Mouse (Mus musculus) forebrain, embryonic 12.5 days (tissue): ENCODE measurements around the gene Ubn1. TPM values are rescaled to one million over a fixed set of nuclear protein-coding genes. Genes with fewer than 3 reads are reported as not detected.

Experiments
- ATAC-seq: fragments of 200-750 bp; cut with Nextera tagmentation; 2 replicates; pipeline ENCODE4 v1.8.0; 2017; ENCODE audit warnings: moderate TSS enrichment; ENCODE audit not compliant: low FRiP score
- H3K27ac ChIP-seq: fragments of 300-500 bp; sonication (generic); 2 replicates; pipeline ENCODE4 v1.5.1; 2016; ENCODE audit warnings: mild to moderate bottlenecking
- H3K27me3 ChIP-seq: fragments of 300-500 bp; sonication (generic); 2 replicates; pipeline ENCODE4 v1.6.1; 2016; ENCODE audit warnings: mild to moderate bottlenecking
- H3K36me3 ChIP-seq: fragments of 300-500 bp; sonication (generic); replicated peaks from 2 replicates; pipeline ENCODE4 v1.6.1; 2016; ENCODE audit warnings: mild to moderate bottlenecking
- H3K4me1 ChIP-seq: fragments of 300-500 bp; sonication (generic); 2 replicates; pipeline ENCODE4 v1.6.1; 2016
- H3K4me2 ChIP-seq: fragments of 300-500 bp; sonication (generic); 2 replicates; pipeline ENCODE4 v1.6.1; 2016; ENCODE audit warnings: mild to moderate bottlenecking, moderate library complexity
- H3K4me3 ChIP-seq: fragments of 300-500 bp; sonication (generic); replicated peaks from 2 replicates; pipeline ENCODE4 v1.5.1; 2016; ENCODE audit warnings: mild to moderate bottlenecking
- H3K9ac ChIP-seq: fragments of 300-500 bp; sonication (generic); 2 replicates; pipeline ENCODE4 v1.6.1; 2016; ENCODE audit warnings: mild to moderate bottlenecking
- H3K9me3 ChIP-seq: fragments of 300-500 bp; sonication (generic); 2 replicates; pipeline ENCODE4 v1.6.1; 2016
- WGBS: fragments of 180-500 bp; shearing (Covaris S2); methylation state at CpG from one replicate; pipeline ENCODE4 v1.1.7; 2016; 5-methylcytosine and 5-hydroxymethylcytosine counted together
- polyA plus RNA-seq: library from polyadenylated mRNA; unstranded; fragments of >200 nt; fragmentation: Nextera tagmentation; extraction: Ambion mirVana; gene quantifications from 2 replicates; pipeline ENCODE4 v1.2.1, GENCODE M21; 2016

Gene Ubn1
- polyA plus RNA-seq: 23.8 and 24.8 TPM in 2 replicates

- peaks cover 36% of the 10 kb centered on the region for H3K36me3 ChIP-seq
- under 1% methylated on average over 41 of the region's 56 CpGs for WGBS
Observed at GRCm38 (mm10) chr16:5049774-5050234, at the start of gene Ubn1, which contains the start of gene Glyr1. Gene Ubn1 (plus strand): TSS chr16:5050057. Gene Glyr1 (minus strand): TSS chr16:5049863.

GRCm38 (mm10) chr16:5000611-5001010 lies 49.2 kb upstream of the Ubn1 start:
- no peak overlapping the region for H3K4me3 ChIP-seq
- H3K27ac ChIP-seq: no peak overlapping the region
- 65% methylated on average over 3 of the region's 3 CpGs for WGBS
- H3K36me3 ChIP-seq: no peaks in the 10 kb centered on the region
- H3K4me2 ChIP-seq: no peak overlapping the region
- no peaks in the 10 kb centered on the region for H3K9me3 ChIP-seq
- H3K4me1 ChIP-seq: no peaks in the 10 kb centered on the region
- H3K27me3 ChIP-seq: no peaks in the 10 kb centered on the region; the same call in 1 of the 2 replicates
- ATAC-seq: no peak
- no peak overlapping the region for H3K9ac ChIP-seq

More at GRCm38 (mm10) chr16:5049774-5050234, at the start of gene Ubn1, which contains the start of gene Glyr1:
- peak within 1 kb of the TSS; percentile 94 for H3K9ac ChIP-seq
- H3K27ac ChIP-seq: peak within 1 kb of the TSS; percentile 95
- peak within 1 kb of the TSS; percentile 95 for H3K4me2 ChIP-seq
- peak; percentile 100 for ATAC-seq
- H3K9me3 ChIP-seq: no peaks in the 10 kb centered on the region
- no peaks in the 10 kb centered on the region for H3K27me3 ChIP-seq
- peaks cover 27% of the 10 kb centered on the region for H3K4me1 ChIP-seq
- H3K4me3 ChIP-seq: peak within 1 kb of the TSS; percentile 98

GRCm38 (mm10) chr16:5007067-5007466 lies 42.8 kb upstream of the Ubn1 start, which contains the start of gene Smim22:
Gene Smim22 (plus strand): TSS chr16:5007288.
- H3K4me3 ChIP-seq: no peak within 1 kb of the TSS
- 0 out of 2 replicates have a peak, but pooled peaks cover 6% of the 10 kb centered on the region for H3K36me3 ChIP-seq
- 50% methylated on average over 5 of the region's 5 CpGs for WGBS
- H3K4me1 ChIP-seq: peaks cover 2% of the 10 kb centered on the region
- no peaks in the 10 kb centered on the region for H3K27me3 ChIP-seq
- H3K27ac ChIP-seq: no peak within 1 kb of the TSS
- no peak within 1 kb of the TSS for H3K9ac ChIP-seq
- no peak for ATAC-seq
- no peak within 1 kb of the TSS for H3K4me2 ChIP-seq
- H3K9me3 ChIP-seq: no peaks in the 10 kb centered on the region

- WGBS: 47% methylated on average over 6 of the region's 6 CpGs
- Histone ChIP-seq H3K9me3 (no peaks in the 10 kb centered on the region), H3K36me3 (0 out of 2 replicates have a peak, but pooled peaks cover 6% of the 10 kb centered on the region), H3K4me3 (no peak overlapping the region), H3K27ac (no peak overlapping the region), H3K27me3 (no peaks in the 10 kb centered on the region), H3K4me2 (no peak overlapping the region), H3K4me1 (peaks cover 6% of the 10 kb centered on the region), H3K9ac (no peak overlapping the region)
- no peak for ATAC-seq
Observed at GRCm38 (mm10) chr16:5007492-5007891, 42.4 kb upstream of the Ubn1 start.

GRCm38 (mm10) chr16:5008076-5008475 lies 41.8 kb upstream of the Ubn1 start:
- no peak for ATAC-seq
- H3K4me1 ChIP-seq: peaks cover 12% of the 10 kb centered on the region
- H3K4me3 ChIP-seq: no peak overlapping the region
- H3K9ac ChIP-seq: no peak overlapping the region
- WGBS: 90% methylated on average over 12 of the region's 12 CpGs
- H3K9me3 ChIP-seq: no peaks in the 10 kb centered on the region
- 0 out of 2 replicates have a peak, but pooled peaks cover 6% of the 10 kb centered on the region for H3K36me3 ChIP-seq
- no peak overlapping the region for H3K27ac ChIP-seq
- H3K4me2 ChIP-seq: no peak overlapping the region
- H3K27me3 ChIP-seq: no peaks in the 10 kb centered on the region

GRCm38 (mm10) chr16:5010371-5010935 lies 39.4 kb upstream of the Ubn1 start:
- no peak overlapping the region for H3K9ac ChIP-seq
- H3K4me3 ChIP-seq: no peak overlapping the region
- WGBS: 91% methylated on average over 10 of the region's 10 CpGs
- peaks cover 12% of the 10 kb centered on the region for H3K4me1 ChIP-seq
- peaks cover 17% of the 10 kb centered on the region for H3K36me3 ChIP-seq
- ATAC-seq: no peak
- no peak overlapping the region for H3K4me2 ChIP-seq
- H3K27me3 ChIP-seq: no peaks in the 10 kb centered on the region
- H3K9me3 ChIP-seq: no peaks in the 10 kb centered on the region
- no peak overlapping the region for H3K27ac ChIP-seq

GRCm38 (mm10) chr16:5011285-5011684 lies 38.6 kb upstream of the Ubn1 start:
- no peaks in the 10 kb centered on the region for H3K27me3 ChIP-seq
- H3K27ac ChIP-seq: no peak overlapping the region
- no peak overlapping the region for H3K9ac ChIP-seq
- no peak for ATAC-seq
- H3K4me3 ChIP-seq: no peak overlapping the region
- peaks cover 12% of the 10 kb centered on the region for H3K4me1 ChIP-seq
- H3K36me3 ChIP-seq: peaks cover 25% of the 10 kb centered on the region
- no peaks in the 10 kb centered on the region for H3K9me3 ChIP-seq
- 86% methylated on average over 7 of the region's 7 CpGs for WGBS
- no peak overlapping the region for H3K4me2 ChIP-seq

GRCm38 (mm10) chr16:5012036-5013005 lies 37.5 kb upstream of the Ubn1 start:
- H3K4me2 ChIP-seq: peak overlapping the region; percentile 79
- H3K27me3 ChIP-seq: no peaks in the 10 kb centered on the region
- no peak for ATAC-seq
- H3K9ac ChIP-seq: peak overlapping the region; percentile 71
- peak overlapping the region; percentile 76 for H3K27ac ChIP-seq
- peak overlapping the region; percentile 73 for H3K4me3 ChIP-seq
- 51% methylated on average over 13 of the region's 13 CpGs for WGBS
- H3K9me3 ChIP-seq: no peaks in the 10 kb centered on the region
- H3K36me3 ChIP-seq: peaks cover 35% of the 10 kb centered on the region
- peaks cover 12% of the 10 kb centered on the region for H3K4me1 ChIP-seq

GRCm38 (mm10) chr16:5013054-5013838 lies 36.6 kb upstream of the Ubn1 start, which contains the start of gene Rogdi:
Gene Rogdi (minus strand): TSS chr16:5013553.
- H3K4me1 ChIP-seq: peaks cover 12% of the 10 kb centered on the region
- H3K4me3 ChIP-seq: peak within 1 kb of the TSS; percentile 73
- no peaks in the 10 kb centered on the region for H3K27me3 ChIP-seq
- H3K9me3 ChIP-seq: no peaks in the 10 kb centered on the region
- peak within 1 kb of the TSS; percentile 71 for H3K9ac ChIP-seq
- H3K36me3 ChIP-seq: peaks cover 44% of the 10 kb centered on the region
- ATAC-seq: peak; percentile 100
- H3K4me2 ChIP-seq: peak within 1 kb of the TSS; percentile 79
- WGBS: 2% methylated on average over 57 of the region's 63 CpGs
- peak within 1 kb of the TSS; percentile 76 for H3K27ac ChIP-seq

GRCm38 (mm10) chr16:5014578-5014977 lies 35.3 kb upstream of the Ubn1 start:
- Histone ChIP-seq H3K36me3 (peaks cover 54% of the 10 kb centered on the region), H3K4me1 (peaks cover 12% of the 10 kb centered on the region), H3K4me2 (no peak overlapping the region), H3K9ac (no peak overlapping the region), H3K4me3 (no peak overlapping the region), H3K27me3 (no peaks in the 10 kb centered on the region), H3K9me3 (no peaks in the 10 kb centered on the region), H3K27ac (0 out of 2 replicates have a peak overlapping the region, but pooled peaks have one; percentile 53)
- no peak for ATAC-seq
- 92% methylated on average over 4 of the region's 4 CpGs for WGBS

GRCm38 (mm10) chr16:5024021-5024420 lies 25.8 kb upstream of the Ubn1 start:
- Histone ChIP-seq H3K36me3 (peaks cover 98% of the 10 kb centered on the region), H3K4me1 (no peaks in the 10 kb centered on the region), H3K9me3 (no peaks in the 10 kb centered on the region), H3K27ac (no peak overlapping the region), H3K9ac (no peak overlapping the region), H3K27me3 (no peaks in the 10 kb centered on the region), H3K4me3 (no peak overlapping the region), H3K4me2 (no peak overlapping the region)
- 93% methylated on average over 3 of the region's 3 CpGs for WGBS
- ATAC-seq: no peak
